Mouse (Mus musculus) hindbrain, embryonic 10.5 days (tissue): ENCODE data around the gene Rgs9. TPM values are rescaled to one million over a fixed set of nuclear protein-coding genes. Genes with fewer than 3 reads are reported as not detected.

Source experiments
- DNase-seq: peaks from one replicate; pipeline ENCODE4 v3.0.0-alpha.2; 2017; ENCODE audit warnings: low spot score
- H3K27ac ChIP-seq: fragments of 300-500 bp; sonication (generic); 2 replicates; pipeline ENCODE4 v1.5.1; 2016; ENCODE audit warnings: mild to moderate bottlenecking, moderate library complexity
- H3K27me3 ChIP-seq: fragments of 300-500 bp; sonication (generic); 2 replicates; pipeline ENCODE4 v1.6.1; 2016; ENCODE audit warnings: mild to moderate bottlenecking; ENCODE audit not compliant: poor library complexity, insufficient read depth, severe bottlenecking
- H3K36me3 ChIP-seq: fragments of 300-500 bp; sonication (generic); 2 replicates; pipeline ENCODE4 v1.6.1; 2016; ENCODE audit warnings: mild to moderate bottlenecking, moderate library complexity
- H3K4me1 ChIP-seq: fragments of 300-500 bp; sonication (generic); replicated peaks from 2 replicates; pipeline ENCODE4 v1.6.1; 2016; ENCODE audit warnings: mild to moderate bottlenecking
- H3K4me3 ChIP-seq: fragments of 300-500 bp; sonication (generic); 2 replicates; pipeline ENCODE4 v1.5.1; 2016; ENCODE audit warnings: mild to moderate bottlenecking, moderate library complexity
- H3K9me3 ChIP-seq: fragments of 300-500 bp; sonication (generic); 2 replicates; pipeline ENCODE4 v1.6.1; 2016; ENCODE audit warnings: mild to moderate bottlenecking, moderate library complexity
- WGBS: fragments of 180-500 bp; shearing (Covaris S2); methylation state at CpG from one replicate; pipeline ENCODE4 v1.1.7; 2016; 5-methylcytosine and 5-hydroxymethylcytosine counted together
- polyA plus RNA-seq: library from polyadenylated mRNA; unstranded; fragments of >200 nt; fragmentation: Nextera tagmentation; extraction: Ambion mirVana; gene quantifications from 2 replicates; pipeline ENCODE4 v1.2.1, GENCODE M21; 2016

Gene Rgs9
- polyA plus RNA-seq, 1 experiment from 2014 or later, result 1.8 TPM

- Histone ChIP-seq H3K9me3 (no peaks in the 10 kb centered on the region), H3K4me1 (peaks cover 2% of the 10 kb centered on the region; the same call in 1 of the 2 replicates), H3K27ac (no peak overlapping the region), H3K4me3 (no peak overlapping the region), H3K27me3 (no peaks in the 10 kb centered on the region), H3K36me3 (no peaks in the 10 kb centered on the region)
- 76% methylated on average over 4 of the region's 4 CpGs for WGBS
- no peak for DNase-seq
Observed at GRCm38 (mm10) chr11:109255022-109255421, 42.9 kb downstream of the Rgs9 start.

GRCm38 (mm10) chr11:109252483-109252882 is 45.4 kb downstream of the Rgs9 start:
- 76% methylated on average over 5 of the region's 5 CpGs for WGBS
- no peaks in the 10 kb centered on the region for H3K27me3 ChIP-seq
- H3K27ac ChIP-seq, result no peak overlapping the region
- H3K9me3 ChIP-seq, result no peaks in the 10 kb centered on the region
- no peak for DNase-seq
- 0 out of 2 replicates have a peak, but pooled peaks cover 2% of the 10 kb centered on the region for H3K4me1 ChIP-seq
- H3K36me3 ChIP-seq, result no peaks in the 10 kb centered on the region
- no peak overlapping the region for H3K4me3 ChIP-seq

- Histone ChIP-seq H3K4me1 (0 out of 2 replicates have a peak, but pooled peaks cover 2% of the 10 kb centered on the region), H3K9me3 (no peaks in the 10 kb centered on the region), H3K27ac (no peak overlapping the region), H3K36me3 (no peaks in the 10 kb centered on the region), H3K27me3 (no peaks in the 10 kb centered on the region; the same call in 1 of the 2 replicates), H3K4me3 (no peak overlapping the region)
- WGBS, result 90% methylated on average over 4 of the region's 4 CpGs
- no peak for DNase-seq
Observed at GRCm38 (mm10) chr11:109250566-109250965, 47.4 kb downstream of the Rgs9 start.

GRCm38 (mm10) chr11:109246920-109247319 is 51.0 kb downstream of the Rgs9 start:
- 74% methylated on average over 3 of the region's 3 CpGs for WGBS
- H3K36me3 ChIP-seq, result no peaks in the 10 kb centered on the region
- no peak overlapping the region for H3K27ac ChIP-seq

GRCm38 (mm10) chr11:109244635-109245360 is 53.1 kb downstream of the Rgs9 start:
- WGBS, result 34% methylated on average over 23 of the region's 23 CpGs
- DNase-seq, result peak; percentile 53
- peaks cover 9% of the 10 kb centered on the region for H3K27me3 ChIP-seq
- peaks cover 4% of the 10 kb centered on the region; the same call in 1 of the 2 replicates for H3K4me1 ChIP-seq
- no peaks in the 10 kb centered on the region for H3K9me3 ChIP-seq
- H3K4me3 ChIP-seq, result peak overlapping the region; percentile 27; the same call in 1 of the 2 replicates
- H3K27ac ChIP-seq, result no peak overlapping the region
- no peaks in the 10 kb centered on the region for H3K36me3 ChIP-seq

More at GRCm38 (mm10) chr11:109246920-109247319, 51.0 kb downstream of the Rgs9 start:
- Histone ChIP-seq H3K9me3 (no peaks in the 10 kb centered on the region), H3K4me1 (peaks cover 4% of the 10 kb centered on the region; the same call in 1 of the 2 replicates), H3K4me3 (no peak overlapping the region), H3K27me3 (peaks cover 9% of the 10 kb centered on the region)
- DNase-seq, result no peak

GRCm38 (mm10) chr11:109240126-109240525 is 57.8 kb downstream of the Rgs9 start:
- 80% methylated on average over 4 of the region's 4 CpGs for WGBS
- H3K4me3 ChIP-seq, result no peak overlapping the region

GRCm38 (mm10) chr11:109238671-109239070 is 59.3 kb downstream of the Rgs9 start:
- no peaks in the 10 kb centered on the region for H3K36me3 ChIP-seq
- no peak overlapping the region for H3K27ac ChIP-seq
- WGBS, result 90% methylated on average over 6 of the region's 6 CpGs
- no peaks in the 10 kb centered on the region for H3K4me1 ChIP-seq
- no peaks in the 10 kb centered on the region for H3K27me3 ChIP-seq
- H3K9me3 ChIP-seq, result no peaks in the 10 kb centered on the region
- no peak for DNase-seq
- no peak overlapping the region for H3K4me3 ChIP-seq

More at GRCm38 (mm10) chr11:109240126-109240525, 57.8 kb downstream of the Rgs9 start:
- DNase-seq, result no peak
- H3K9me3 ChIP-seq, result no peaks in the 10 kb centered on the region
- H3K27ac ChIP-seq, result no peak overlapping the region
- H3K36me3 ChIP-seq, result no peaks in the 10 kb centered on the region
- peaks cover 5% of the 10 kb centered on the region for H3K27me3 ChIP-seq
- peaks cover 4% of the 10 kb centered on the region; the same call in 1 of the 2 replicates for H3K4me1 ChIP-seq

- H3K36me3 ChIP-seq, result no peaks in the 10 kb centered on the region
- no peak for DNase-seq
- no peaks in the 10 kb centered on the region for H3K27me3 ChIP-seq
- H3K9me3 ChIP-seq, result no peaks in the 10 kb centered on the region
- no peak overlapping the region for H3K4me3 ChIP-seq
- 56% methylated on average over 8 of the region's 8 CpGs for WGBS
- no peak overlapping the region for H3K27ac ChIP-seq
- no peaks in the 10 kb centered on the region for H3K4me1 ChIP-seq
Observed at GRCm38 (mm10) chr11:109237796-109238195, 60.1 kb downstream of the Rgs9 start.

GRCm38 (mm10) chr11:109233627-109234026 is 64.3 kb downstream of the Rgs9 start:
- no peak for DNase-seq
- no peaks in the 10 kb centered on the region for H3K27me3 ChIP-seq
- no peaks in the 10 kb centered on the region for H3K4me1 ChIP-seq
- 81% methylated on average over 3 of the region's 3 CpGs for WGBS
- no peak overlapping the region for H3K4me3 ChIP-seq
- H3K9me3 ChIP-seq, result no peaks in the 10 kb centered on the region
- H3K36me3 ChIP-seq, result no peaks in the 10 kb centered on the region
- H3K27ac ChIP-seq, result no peak overlapping the region

GRCm38 (mm10) chr11:109232811-109233210 is 65.1 kb downstream of the Rgs9 start:
- Histone ChIP-seq H3K36me3 (no peaks in the 10 kb centered on the region), H3K9me3 (no peaks in the 10 kb centered on the region), H3K27me3 (no peaks in the 10 kb centered on the region), H3K4me3 (no peak overlapping the region), H3K4me1 (no peaks in the 10 kb centered on the region), H3K27ac (no peak overlapping the region)
- 77% methylated on average over 6 of the region's 6 CpGs for WGBS
- DNase-seq, result no peak

GRCm38 (mm10) chr11:109227139-109227538 is 70.8 kb downstream of the Rgs9 start:
- DNase-seq, result no peak
- no peaks in the 10 kb centered on the region for H3K9me3 ChIP-seq
- H3K27ac ChIP-seq, result no peak overlapping the region
- no peaks in the 10 kb centered on the region for H3K4me1 ChIP-seq
- H3K27me3 ChIP-seq, result no peaks in the 10 kb centered on the region
- no peak overlapping the region for H3K4me3 ChIP-seq
- WGBS, result 88% methylated on average over 12 of the region's 12 CpGs
- H3K36me3 ChIP-seq, result no peaks in the 10 kb centered on the region

GRCm38 (mm10) chr11:109221209-109222007 is 76.5 kb downstream of the Rgs9 start:
- Histone ChIP-seq H3K4me1 (peaks cover 33% of the 10 kb centered on the region), H3K4me3 (no peak overlapping the region), H3K27me3 (0 out of 2 replicates have a peak, but pooled peaks cover 6% of the 10 kb centered on the region), H3K9me3 (no peaks in the 10 kb centered on the region), H3K36me3 (no peaks in the 10 kb centered on the region), H3K27ac (peak overlapping the region; percentile 64)
- peak; percentile 48 for DNase-seq
- WGBS, result 39% methylated on average over 4 of the region's 4 CpGs
